Mouse (Mus musculus): ENCODE data around the gene H2-Ob. TPM values are rescaled to one million over a fixed set of nuclear protein-coding genes. Genes with fewer than 3 reads are reported as not detected.

The H2-Ob gene
- total RNA-seq, 2 experiments from 2014 or later: 0.88 TPM

DNA sequence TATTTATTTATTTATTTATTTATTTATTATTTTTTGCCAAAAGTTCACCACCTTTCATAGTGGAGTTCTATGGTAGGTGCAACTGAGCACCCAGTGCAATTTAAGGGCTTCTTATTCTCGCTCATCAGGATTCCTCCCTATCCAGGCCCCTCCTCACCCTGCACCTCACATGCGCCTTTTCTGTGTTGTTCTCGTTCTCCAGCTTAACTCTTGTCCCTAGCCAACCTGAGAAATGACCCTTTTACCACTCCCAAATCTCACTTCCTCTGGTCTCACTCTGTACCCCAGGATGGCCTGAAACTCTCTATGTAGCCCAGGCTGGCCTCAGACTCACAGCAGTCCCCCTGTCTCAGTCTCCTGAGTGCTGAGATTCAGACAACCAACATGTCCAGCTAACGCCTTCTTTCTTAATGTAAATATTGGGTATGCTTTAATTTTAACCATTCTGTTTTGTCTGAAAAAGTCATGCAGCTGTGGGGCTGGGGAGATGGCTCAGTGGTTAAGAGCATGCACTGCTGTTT, 63.0 kb downstream of the H2-Ob start:
- no peak for DNase-seq
- intact Hi-C loops (cut with DNase I): no loop called here

- intact Hi-C loops (cut with DNase I): no loop called here
- DNase-seq: no peak
Observed at GRCm38 (mm10) chr17:34303789-34304188, 65.1 kb downstream of the H2-Ob start.

Other genes with a start within 250 kb of the H2-Ob start
- 10 to 100 TPM; 56.5 to 61.2 TPM for gene H2-K1, start 238.6 kb upstream of the H2-Ob start, total RNA-seq (2021)
- gene Ring1, start 214.2 kb upstream of the H2-Ob start, total RNA-seq (2021): 10 to 100 TPM; 12.2 to 14.6 TPM
- 10 to 100 TPM; 80.6 to 88.2 TPM for gene H2-Ke6, start 210.8 kb upstream of the H2-Ob start, total RNA-seq (2021)
- gene Slc39a7, start 207.2 kb upstream of the H2-Ob start, total RNA-seq (2021): 10 to 100 TPM; 63.2 to 63.3 TPM
- 10 to 100 TPM; 41.9 to 44.7 TPM for gene Rxrb, start 207.1 kb upstream of the H2-Ob start, total RNA-seq (2021)
- gene Col11a2, start 199.5 kb upstream of the H2-Ob start, total RNA-seq (2021): 1 to 10 TPM; 1.5 to 2.7 TPM
- gene H2-Oa, start 146.6 kb upstream of the H2-Ob start, total RNA-seq (2021): under 1 TPM; 0.33 to 0.54 TPM
- gene H2-DMa, start 119.4 kb upstream of the H2-Ob start, total RNA-seq (2021): 1 to 10 TPM; 3.5 to 4.0 TPM
- 10 to 100 TPM; 93.2 to 99.4 TPM for gene Brd2, start 116.3 kb upstream of the H2-Ob start, total RNA-seq (2021)
- gene H2-DMb2, start 95.6 kb upstream of the H2-Ob start, total RNA-seq (2021): 1 to 10 TPM in 1 of 2 experiments, under 1 TPM in 1; 0.96 to 1.6 TPM
- gene H2-DMb1, start 85.8 kb upstream of the H2-Ob start, total RNA-seq (2021): 1 to 10 TPM; 1.4 to 1.8 TPM
- 1 to 10 TPM; 5.4 to 5.5 TPM for gene Tap1, start 51.4 kb upstream of the H2-Ob start, total RNA-seq (2021)
- 1 to 10 TPM; 6.5 to 7.2 TPM for gene Psmb9, start 51.1 kb upstream of the H2-Ob start, total RNA-seq (2021)
- 10 to 100 TPM in 1 of 2 experiments, 1 to 10 TPM in 1; 8.9 to 13.0 TPM for gene Psmb8, start 41.2 kb upstream of the H2-Ob start, total RNA-seq (2021)
- gene Tap2, start 35.4 kb upstream of the H2-Ob start, total RNA-seq (2021): 10 to 100 TPM; 18.9 to 20.7 TPM
- 10 to 100 TPM in 1 of 2 experiments, 1 to 10 TPM in 1; 6.6 to 12.7 TPM for gene H2-Ab1, start 18.8 kb downstream of the H2-Ob start, total RNA-seq (2021)
- 10 to 100 TPM in 1 of 2 experiments, 1 to 10 TPM in 1; 7.0 to 13.1 TPM for gene H2-Aa, start 48.9 kb downstream of the H2-Ob start, total RNA-seq (2021)
- gene H2-Eb1, start 67.0 kb downstream of the H2-Ob start, total RNA-seq (2021): 10 to 100 TPM in 1 of 2 experiments, 1 to 10 TPM in 1; 5.8 to 11.8 TPM
- under 1 TPM in 1 of 2 experiments, not detected in 1; 0.10 TPM for gene H2-Eb2, start 86.8 kb downstream of the H2-Ob start, total RNA-seq (2021)
- under 1 TPM; 0.27 to 0.33 TPM for gene Btnl2, start 115.9 kb downstream of the H2-Ob start, total RNA-seq (2021)
- gene Btnl1, start 138.2 kb downstream of the H2-Ob start, total RNA-seq (2021): not detected
- under 1 TPM in 1 of 2 experiments, not detected in 1; 0.24 TPM for gene BC051142, start 159.9 kb downstream of the H2-Ob start, total RNA-seq (2021)
- not detected for gene Btnl4, start 238.4 kb downstream of the H2-Ob start, total RNA-seq (2021)